Mouse (Mus musculus): Measurements from ENCODE around the gene Gal3st2c.
A peak's percentile ranks its signal among the peaks of the same experiment; 100 is the strongest.
"Not testable (repeated sequence)": the region's sequence is repeated elsewhere in the genome, so short reads cannot be mapped to it uniquely, and the experiment has no call there.

The Gal3st2c gene

DNA sequence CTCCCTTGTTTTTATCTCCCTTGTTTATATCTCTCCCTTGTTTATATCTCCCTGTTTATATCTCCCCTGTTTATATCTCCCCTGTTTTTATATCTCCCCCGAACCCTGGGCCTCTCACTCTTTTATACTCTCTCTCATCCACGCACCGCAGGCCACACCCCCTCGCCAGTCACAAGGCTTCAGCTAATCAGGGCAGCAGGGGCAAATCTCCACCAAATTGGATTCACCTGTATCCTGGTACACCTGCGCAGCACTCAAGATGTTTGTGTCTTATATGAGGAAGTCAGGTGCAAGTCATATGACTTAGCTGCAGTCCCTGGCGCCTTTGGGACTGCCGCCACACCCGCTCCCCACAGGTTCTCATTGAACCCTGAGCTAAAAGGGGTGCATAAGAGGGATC lies at the start of gene Gal3st2c:
Gal3st2c (plus strand) TSS at position 301 of the 400 bp plus-strand sequence.
- DNase-seq = not testable (repeated sequence)

DNA sequence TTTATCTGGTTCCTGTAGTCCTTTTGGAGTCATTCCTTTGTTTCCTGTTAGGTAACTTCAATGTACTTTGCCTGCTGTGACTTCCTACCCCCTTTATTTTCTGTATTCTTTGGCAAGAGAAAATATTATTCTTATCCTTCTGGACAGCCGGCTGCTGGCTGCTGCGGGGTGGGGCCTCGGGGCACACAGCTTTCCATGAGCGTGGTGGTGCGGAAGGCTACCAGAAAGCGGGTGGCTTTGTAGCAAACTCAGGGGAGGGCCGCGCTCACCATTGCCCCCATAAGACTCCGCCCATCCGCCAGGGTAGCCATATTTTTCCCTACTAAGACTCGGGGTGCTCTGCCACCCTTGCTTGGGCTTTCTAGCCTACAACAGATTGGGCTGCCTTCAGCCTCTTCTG lies 41.2 kb upstream of the Gal3st2c start:
- DNase-seq = not testable (repeated sequence)

- not testable (repeated sequence) for DNase-seq
Observed at GRCm38 (mm10) chr1:93966489-93966888, 23.8 kb upstream of the Gal3st2c start.

- DNase-seq = not testable (repeated sequence)
Observed at GRCm38 (mm10) chr1:93970380-93970779, 19.9 kb upstream of the Gal3st2c start.

DNA sequence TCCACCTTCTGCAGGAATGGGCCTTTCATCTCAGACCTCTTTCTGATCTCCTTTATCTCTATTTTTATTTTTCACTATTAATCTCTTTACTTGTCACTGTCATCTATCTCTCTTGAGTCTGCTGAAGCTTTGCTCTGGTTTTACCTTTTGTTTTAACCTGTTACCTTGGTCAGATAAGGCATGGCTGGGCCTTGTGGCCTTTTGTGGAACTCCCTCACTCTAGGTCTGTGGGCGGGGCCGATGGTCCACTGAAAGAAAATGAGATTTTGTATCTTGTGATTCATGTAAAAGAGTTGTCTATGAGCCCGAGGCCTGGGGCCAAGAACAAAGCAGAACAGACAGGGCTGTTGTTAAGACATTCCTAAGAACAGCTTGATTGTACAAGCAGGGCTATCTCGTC lies 19.5 kb upstream of the Gal3st2c start:
- not testable (repeated sequence) for DNase-seq

DNA sequence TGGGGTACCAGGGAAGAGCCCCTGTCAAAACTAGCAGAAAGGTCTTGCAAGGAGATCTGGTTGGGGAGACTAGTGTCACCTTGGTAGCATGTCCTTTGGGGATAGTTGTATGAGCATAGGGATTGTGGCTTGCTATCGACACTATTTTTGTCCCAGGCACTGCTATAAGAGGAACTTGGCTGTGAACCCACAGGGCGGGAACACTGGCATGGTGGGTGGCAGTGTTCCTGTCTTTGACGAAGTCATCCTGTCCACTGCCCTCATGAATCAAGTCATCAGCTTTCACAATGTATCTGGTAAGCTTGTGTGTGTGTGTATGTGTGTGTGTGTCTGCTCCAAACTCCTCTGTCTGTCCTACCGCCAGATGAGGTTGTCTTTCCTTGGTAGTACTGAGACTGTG lies 14.5 kb upstream of the Gal3st2c start:
- not testable (repeated sequence) for DNase-seq

- DNase-seq = not testable (repeated sequence)
Observed at GRCm38 (mm10) chr1:93978287-93978686, 12.0 kb upstream of the Gal3st2c start.

- not testable (repeated sequence) for DNase-seq
Observed at GRCm38 (mm10) chr1:93980932-93981331, 9.4 kb upstream of the Gal3st2c start.

- DNase-seq = no peak
Observed at GRCm38 (mm10) chr1:93986167-93986566, 4.1 kb upstream of the Gal3st2c start.

DNA sequence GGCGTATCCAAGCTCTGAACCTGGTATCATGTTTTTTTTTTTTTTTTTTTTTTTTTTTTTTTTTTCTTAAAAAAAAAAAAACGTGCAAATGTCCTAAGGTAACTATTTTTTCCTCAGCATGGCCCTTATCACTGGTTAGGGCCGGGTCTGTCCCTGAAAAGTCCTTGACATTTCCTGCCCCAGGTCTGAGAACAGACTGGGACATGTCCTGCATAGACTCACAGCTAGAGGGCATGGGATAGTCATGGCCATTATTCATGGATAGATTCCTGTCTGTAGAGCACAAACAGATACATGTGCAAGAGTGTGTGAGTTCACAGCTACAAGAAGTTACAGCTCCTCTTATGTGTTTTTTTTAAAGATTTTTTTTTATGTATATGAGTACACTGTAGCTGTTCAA lies 1.5 kb upstream of the Gal3st2c start:
- DNase-seq = no peak

DNA sequence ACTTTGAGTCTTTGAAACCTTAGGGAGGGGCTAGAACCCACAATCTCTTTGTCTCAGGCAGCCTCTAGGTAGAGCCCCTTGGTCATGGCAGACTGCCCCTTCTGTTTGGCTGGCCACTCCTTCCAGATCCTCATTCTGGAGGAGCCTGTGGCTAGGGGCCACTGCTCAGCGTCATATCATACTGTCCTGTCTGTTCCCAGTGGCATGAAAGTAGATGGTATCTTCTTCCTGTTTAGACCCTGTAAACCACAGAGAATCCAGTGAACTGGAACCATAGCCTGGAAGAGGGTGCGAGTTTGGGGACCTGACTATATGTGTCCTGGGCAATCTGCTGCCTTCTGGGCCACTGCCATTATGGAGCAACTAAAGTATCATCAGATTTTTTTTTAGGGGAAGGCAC lies 759 bp downstream of the Gal3st2c start:
- DNase-seq = not testable (repeated sequence)

GRCm38 (mm10) chr1:93991491-93991890 lies 1.2 kb downstream of the Gal3st2c start:
- DNase-seq = not testable (repeated sequence)

GRCm38 (mm10) chr1:94001023-94001422 lies 10.7 kb downstream of the Gal3st2c start:
- no peak for DNase-seq

DNA sequence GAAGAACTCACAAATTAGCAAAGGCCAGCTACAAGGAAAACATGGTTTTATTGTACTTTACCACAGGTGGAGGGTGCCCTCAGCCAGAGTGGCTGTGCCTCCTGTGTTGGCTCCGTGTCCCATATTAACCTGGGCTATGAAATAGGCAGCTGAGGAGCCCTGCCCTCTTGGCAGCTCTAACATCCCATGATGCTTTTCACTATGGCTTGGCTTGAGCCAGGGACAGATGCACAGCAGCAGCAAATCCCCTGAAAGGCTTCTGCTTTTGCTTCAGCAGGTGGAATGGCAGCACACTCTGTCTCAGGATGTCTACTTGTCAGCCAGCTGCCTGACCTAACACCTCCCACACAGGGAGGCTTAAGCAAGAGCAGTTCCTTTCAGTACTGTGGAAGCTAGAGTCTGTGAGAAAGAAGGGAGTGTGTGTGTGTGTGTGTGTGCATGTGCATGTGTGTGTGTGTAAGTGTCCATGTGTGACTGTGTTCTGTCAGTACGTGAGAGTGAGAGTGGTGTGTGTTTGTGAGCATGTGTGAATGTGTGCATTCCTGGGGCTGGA lies 15.7 kb downstream of the Gal3st2c start:
- DNase-seq = not testable (repeated sequence)

DNA sequence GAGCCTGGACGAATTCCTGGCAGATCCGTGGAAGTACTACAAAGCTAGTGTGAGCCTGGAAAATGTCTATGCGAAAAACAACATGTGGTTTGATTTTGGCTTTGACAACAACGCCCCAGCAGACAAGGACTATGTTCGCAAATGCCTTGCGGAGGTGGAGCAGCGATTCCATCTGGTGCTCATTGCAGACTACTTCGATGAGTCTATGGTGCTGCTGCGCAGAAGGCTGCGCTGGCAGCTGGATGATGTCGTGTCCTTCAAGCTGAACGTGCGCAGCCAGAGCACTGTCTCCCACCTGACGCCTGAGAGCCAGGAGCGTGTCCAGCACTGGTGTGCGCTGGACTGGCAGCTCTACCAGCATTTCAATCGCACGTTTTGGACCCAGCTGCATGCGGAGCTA lies 18.5 kb downstream of the Gal3st2c start:
- DNase-seq = not testable (repeated sequence)

- no peak for DNase-seq
Observed at GRCm38 (mm10) chr1:94011643-94012042, 21.3 kb downstream of the Gal3st2c start.

DNA sequence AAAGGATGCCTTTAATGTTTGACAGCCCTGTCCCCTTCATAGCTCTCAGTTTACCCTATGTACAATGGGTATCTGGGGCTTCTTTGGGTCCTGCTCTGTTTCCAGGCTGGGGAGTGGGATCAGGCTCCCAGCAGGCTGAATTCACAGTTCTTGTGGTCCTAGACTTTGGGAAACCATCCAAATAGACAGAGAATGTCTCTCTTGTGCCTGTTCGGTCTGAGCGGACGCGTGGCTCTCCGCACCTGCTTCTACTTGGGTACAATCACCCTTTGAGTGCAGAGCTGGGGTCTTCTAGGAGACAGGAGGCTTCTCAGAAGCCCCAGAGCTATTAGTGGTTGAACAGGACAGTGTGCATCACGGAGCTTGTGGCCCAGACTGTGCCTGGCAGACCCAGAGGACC lies 29.8 kb downstream of the Gal3st2c start, which contains the start of gene Neu4:
Neu4 (plus strand) TSS at position 301 of the 400 bp plus-strand sequence.
- DNase-seq = no peak

DNA sequence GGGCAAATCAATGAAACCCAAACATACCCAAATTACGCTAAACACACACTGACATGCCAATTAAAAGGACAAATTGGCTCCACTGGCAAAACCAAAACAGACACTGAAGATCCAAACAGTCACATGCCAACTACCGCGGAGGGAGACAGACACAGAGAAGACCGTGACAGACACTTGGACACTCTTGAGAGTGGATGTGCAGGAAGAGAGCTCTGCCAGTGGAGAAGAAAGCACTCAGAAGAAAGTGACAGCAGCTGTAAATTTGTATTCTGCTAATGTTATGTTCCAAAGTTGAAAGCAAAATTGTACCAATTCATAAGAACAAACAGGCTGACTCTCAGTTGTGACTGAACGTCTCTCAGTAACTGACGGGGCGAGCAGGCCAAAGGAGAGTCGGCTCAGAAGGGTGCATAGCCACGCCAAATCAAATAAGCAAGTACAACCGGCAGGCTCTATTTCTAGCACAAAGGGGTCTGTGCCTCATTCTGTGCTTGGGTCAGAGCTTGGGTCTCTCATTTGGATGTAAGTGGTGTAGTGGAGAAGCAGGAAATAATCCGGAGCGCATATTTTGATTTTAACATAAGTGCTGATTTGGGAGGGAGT lies 37.3 kb downstream of the Gal3st2c start:
- DNase-seq = no peak

GRCm38 (mm10) chr1:94028741-94029140 lies 38.4 kb downstream of the Gal3st2c start:
- no peak for DNase-seq

GRCm38 (mm10) chr1:94033075-94033602 lies 42.8 kb downstream of the Gal3st2c start:
- no peak for DNase-seq

GRCm38 (mm10) chr1:94034984-94035743 lies 44.9 kb downstream of the Gal3st2c start:
- peak; percentile 82 to 88 for DNase-seq

DNA sequence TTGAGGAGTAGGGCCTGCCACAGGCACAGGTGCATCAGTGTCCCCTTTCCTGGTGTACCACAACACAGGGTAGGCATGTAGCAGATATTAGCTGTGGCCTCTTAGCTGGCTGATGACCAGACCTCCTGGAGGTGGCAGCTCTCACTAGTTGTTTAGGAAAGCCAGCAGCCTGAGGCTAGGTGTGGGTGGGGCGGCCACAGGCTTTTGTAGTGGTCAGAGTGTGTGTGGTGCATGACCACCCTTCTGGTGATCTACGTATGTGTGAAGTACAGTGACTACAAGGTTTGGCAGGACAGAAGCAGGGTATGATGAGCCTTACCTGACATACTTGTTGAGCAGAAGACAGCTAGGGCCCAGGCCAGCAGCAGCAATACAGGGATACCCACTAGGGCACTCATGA lies 50.1 kb downstream of the Gal3st2c start:
- no peak for DNase-seq

- no peak for DNase-seq
Observed at GRCm38 (mm10) chr1:94045559-94045958, 55.2 kb downstream of the Gal3st2c start.

GRCm38 (mm10) chr1:94046544-94046943 lies 56.2 kb downstream of the Gal3st2c start:
- no peak for DNase-seq

Data from thymus, postnatal 36 days (tissue).